Mouse (Mus musculus) embryonic fibroblast, embryonic 13.5 days (primary cell): Measurements from ENCODE around the gene Cops3.

ENCODE experiments used
- CTCF ChIP-seq: IDR thresholded peaks from 2 replicates; pipeline ENCODE4 v1.5.1; 2011; ENCODE audit warnings: mild to moderate bottlenecking, control low read depth, low read length, moderate library complexity, borderline replicate concordance; ENCODE audit not compliant: insufficient read depth
- POLR2A ChIP-seq: IDR thresholded peaks from 2 replicates; pipeline ENCODE4 v1.6.1; 2011; ENCODE audit warnings: low read depth, mild to moderate bottlenecking, control low read depth, low read length, moderate library complexity

DNA sequence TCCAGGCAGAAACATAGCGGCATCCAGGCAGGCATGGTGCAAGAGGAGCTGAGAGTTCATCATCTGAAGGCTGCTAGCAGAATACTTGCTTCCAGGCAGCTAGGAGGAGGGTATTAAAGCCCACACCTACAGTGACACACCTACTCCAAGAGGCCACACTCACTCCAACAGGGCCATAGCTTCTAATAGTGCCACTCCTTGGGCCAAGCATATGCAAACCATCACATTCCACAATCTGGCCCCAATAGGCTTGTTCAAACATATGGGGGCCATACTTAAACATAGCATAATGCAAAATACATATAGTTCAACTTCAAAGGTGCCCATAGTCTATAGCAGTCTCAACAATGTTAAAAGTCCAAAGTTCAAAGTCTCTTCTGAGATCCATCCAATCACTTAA lies 50.3 kb downstream of the Cops3 start:
- no peak for TF ChIP-seq CTCF
- TF ChIP-seq POLR2A = no peak
